Mouse (Mus musculus): ENCODE results near the gene Hcar1. TPM values are rescaled to one million over a fixed set of nuclear protein-coding genes. Genes with fewer than 3 reads are reported as not detected.
A peak's percentile ranks its signal among the peaks of the same experiment; 100 is the strongest.

Hcar1 gene
- polyA plus RNA-seq, 1 experiment from 2014 or later: 1.2 TPM

DNA sequence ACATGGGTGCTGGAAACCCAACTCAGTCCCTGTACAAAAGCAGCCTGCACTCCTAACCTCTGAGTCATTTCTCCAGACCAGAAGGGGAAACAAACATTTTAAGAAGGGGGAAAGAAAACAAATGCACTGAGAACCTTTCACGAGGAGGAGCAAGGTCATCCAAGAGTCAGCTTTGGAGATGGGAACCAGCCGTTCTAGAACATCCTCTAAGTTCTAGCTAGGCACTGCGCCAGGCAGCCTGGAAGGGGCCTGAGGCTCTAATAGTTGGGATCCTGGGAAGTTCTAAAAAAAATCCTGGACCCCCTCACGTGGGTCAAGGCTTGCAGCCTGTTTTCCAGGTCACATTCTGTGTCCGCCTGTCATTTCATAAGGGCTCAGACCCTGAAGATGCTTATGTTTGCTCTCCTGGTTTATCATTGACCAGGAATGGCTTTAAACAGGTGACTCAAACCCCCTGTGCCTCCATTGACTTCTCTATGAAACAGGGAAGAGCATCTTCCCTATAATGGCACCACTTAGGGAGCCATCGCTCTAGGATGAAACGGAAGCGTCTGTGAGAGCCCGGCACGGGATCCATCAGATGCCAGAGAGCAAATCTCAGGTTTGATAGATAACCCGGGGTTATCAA lies 25.8 kb downstream of the Hcar1 start:
- Histone ChIP-seq H3K4me3 (ENCODE audit: low read length) (no peak overlapping the region), H3K9me3 (ENCODE audit: control insufficient read depth, low read length) (no peaks in the 10 kb centered on the region), H3K4me1 (replicated peaks; ENCODE audit: control insufficient read depth, insufficient read depth, low read length) (no peaks in the 10 kb centered on the region), H3K27ac (ENCODE audit: low read length) (no peak overlapping the region), H3K4me2 (ENCODE audit: low read depth, low read length) (no peak overlapping the region), H3K9ac (ENCODE audit: low read length) (no peak overlapping the region), H3K36me3 (ENCODE audit: control insufficient read depth, insufficient read depth, low read length) (no peaks in the 10 kb centered on the region), H3K27me3 (ENCODE audit: control insufficient read depth, insufficient read depth, low read depth, low read length) (no peaks in the 10 kb centered on the region)
- WGBS: 51% methylated on average over 11 of the region's 11 CpGs
- no peak for ATAC-seq (ENCODE audit: low read depth)

DNA sequence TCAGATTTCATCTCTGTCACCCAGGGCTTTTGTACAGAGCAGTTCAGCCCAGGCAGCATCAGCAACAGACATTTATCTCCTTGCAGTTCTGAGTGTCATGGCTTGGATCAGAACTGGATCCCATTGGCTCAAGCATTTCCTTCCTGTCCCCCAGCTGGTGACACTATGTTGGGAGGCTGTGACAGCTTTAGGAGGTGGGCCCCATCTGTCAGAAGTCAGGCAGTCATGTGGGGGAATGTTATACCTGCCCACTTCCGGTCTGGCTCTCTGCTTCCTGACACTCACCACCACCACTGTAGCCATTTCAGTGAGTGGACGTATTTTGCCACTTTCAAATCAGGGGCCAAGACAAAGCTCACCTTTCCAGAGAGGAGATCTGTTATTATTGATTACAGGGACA lies 28.4 kb downstream of the Hcar1 start:
- H3K4me2 ChIP-seq (ENCODE audit: low read depth, low read length): no peak overlapping the region
- 23% methylated on average over 2 of the region's 2 CpGs for WGBS
- H3K9me3 ChIP-seq (ENCODE audit: control insufficient read depth, low read length): no peaks in the 10 kb centered on the region
- H3K4me1 ChIP-seq (replicated peaks; ENCODE audit: control insufficient read depth, insufficient read depth, low read length): no peaks in the 10 kb centered on the region
- ATAC-seq (ENCODE audit: low read depth): no peak
- no peak overlapping the region for H3K27ac ChIP-seq (ENCODE audit: low read length)
- H3K27me3 ChIP-seq (ENCODE audit: control insufficient read depth, insufficient read depth, low read depth, low read length): no peaks in the 10 kb centered on the region
- H3K36me3 ChIP-seq (ENCODE audit: control insufficient read depth, insufficient read depth, low read length): no peaks in the 10 kb centered on the region
- H3K4me3 ChIP-seq (ENCODE audit: low read length): no peak overlapping the region
- no peak overlapping the region for H3K9ac ChIP-seq (ENCODE audit: low read length)

DNA sequence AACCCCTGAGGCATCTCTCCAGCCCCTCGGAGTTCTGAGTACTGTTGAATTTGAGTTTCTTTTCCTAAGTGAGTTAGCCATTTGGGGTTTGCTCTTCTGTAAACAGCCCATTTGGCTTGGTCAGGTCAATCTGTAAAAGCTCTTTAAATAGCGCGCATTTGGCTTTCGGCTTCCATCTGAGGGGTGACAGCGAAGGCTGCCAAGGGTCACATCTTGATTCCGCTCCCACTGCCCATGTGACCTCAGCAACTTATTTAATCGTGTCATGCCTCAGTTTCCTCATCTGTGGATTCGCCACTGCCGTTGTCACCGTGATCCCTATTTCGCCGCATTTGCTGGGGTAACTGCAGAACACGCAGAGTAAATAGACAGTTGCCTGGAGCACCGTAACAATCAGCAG lies 35.5 kb downstream of the Hcar1 start:
- Histone ChIP-seq H3K9me3 (ENCODE audit: control insufficient read depth, low read length) (no peaks in the 10 kb centered on the region), H3K27ac (ENCODE audit: low read length) (no peak overlapping the region), H3K4me2 (ENCODE audit: low read depth, low read length) (no peak overlapping the region), H3K36me3 (ENCODE audit: control insufficient read depth, insufficient read depth, low read length) (no peaks in the 10 kb centered on the region), H3K27me3 (ENCODE audit: control insufficient read depth, insufficient read depth, low read depth, low read length) (no peaks in the 10 kb centered on the region), H3K4me3 (ENCODE audit: low read length) (no peak overlapping the region), H3K4me1 (replicated peaks; ENCODE audit: control insufficient read depth, insufficient read depth, low read length) (peaks cover 7% of the 10 kb centered on the region), H3K9ac (ENCODE audit: low read length) (no peak overlapping the region)
- ATAC-seq (ENCODE audit: low read depth): no peak
- WGBS: 82% methylated on average over 14 of the region's 14 CpGs

DNA sequence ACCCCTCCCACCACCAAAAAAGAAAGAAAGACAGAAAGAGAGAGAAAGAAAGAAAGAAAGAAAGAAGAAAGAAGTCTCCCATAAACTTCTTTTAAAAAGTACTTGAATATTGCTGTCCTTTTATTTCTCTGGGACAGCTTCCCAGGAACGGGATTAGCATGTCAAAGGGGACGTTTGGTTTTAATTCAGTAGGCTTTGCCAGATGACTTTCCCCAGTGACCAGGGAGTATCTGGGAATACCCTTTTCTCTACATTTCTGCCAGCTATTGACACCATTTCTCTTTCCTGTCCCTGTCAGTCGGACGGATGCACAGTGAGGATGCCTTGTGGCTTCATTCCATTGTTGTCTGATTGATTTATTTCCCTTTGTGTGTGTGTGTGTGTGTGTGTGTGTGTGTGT lies 36.0 kb downstream of the Hcar1 start:
- no peak overlapping the region for H3K9ac ChIP-seq (ENCODE audit: low read length)
- H3K27ac ChIP-seq (ENCODE audit: low read length): no peak overlapping the region
- H3K9me3 ChIP-seq (ENCODE audit: control insufficient read depth, low read length): no peaks in the 10 kb centered on the region
- H3K4me2 ChIP-seq (ENCODE audit: low read depth, low read length): no peak overlapping the region
- no peak for ATAC-seq (ENCODE audit: low read depth)
- 61% methylated on average over 4 of the region's 4 CpGs for WGBS
- H3K27me3 ChIP-seq (ENCODE audit: control insufficient read depth, insufficient read depth, low read depth, low read length): no peaks in the 10 kb centered on the region
- peaks cover 7% of the 10 kb centered on the region for H3K4me1 ChIP-seq (replicated peaks; ENCODE audit: control insufficient read depth, insufficient read depth, low read length)
- H3K36me3 ChIP-seq (ENCODE audit: control insufficient read depth, insufficient read depth, low read length): no peaks in the 10 kb centered on the region
- H3K4me3 ChIP-seq (ENCODE audit: low read length): no peak overlapping the region

DNA sequence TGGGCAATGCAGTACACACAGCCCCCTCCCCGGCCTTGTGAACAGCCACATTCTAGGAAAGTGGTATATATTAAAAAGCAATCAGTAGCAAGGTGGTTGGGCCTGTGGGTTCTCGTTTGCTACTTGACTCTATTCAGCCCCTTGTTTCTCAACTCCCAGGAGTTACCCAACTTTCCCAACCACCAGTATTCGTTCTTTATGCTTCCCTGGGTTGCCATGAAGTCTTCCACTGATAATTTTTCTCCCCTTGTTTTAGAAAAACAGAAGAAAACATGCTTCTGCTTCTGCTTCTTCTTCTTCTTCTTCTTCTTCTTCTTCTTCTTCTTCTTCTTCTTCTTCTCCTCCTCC lies 36.9 kb downstream of the Hcar1 start:
- Histone ChIP-seq H3K9me3 (ENCODE audit: control insufficient read depth, low read length) (no peaks in the 10 kb centered on the region), H3K36me3 (ENCODE audit: control insufficient read depth, insufficient read depth, low read length) (no peaks in the 10 kb centered on the region), H3K4me2 (ENCODE audit: low read depth, low read length) (no peak overlapping the region), H3K27me3 (ENCODE audit: control insufficient read depth, insufficient read depth, low read depth, low read length) (no peaks in the 10 kb centered on the region), H3K27ac (ENCODE audit: low read length) (no peak overlapping the region), H3K9ac (ENCODE audit: low read length) (no peak overlapping the region), H3K4me1 (replicated peaks; ENCODE audit: control insufficient read depth, insufficient read depth, low read length) (peaks cover 7% of the 10 kb centered on the region), H3K4me3 (ENCODE audit: low read length) (no peak overlapping the region)
- WGBS: 57% methylated on average over 3 of the region's 3 CpGs
- no peak for ATAC-seq (ENCODE audit: low read depth)

DNA sequence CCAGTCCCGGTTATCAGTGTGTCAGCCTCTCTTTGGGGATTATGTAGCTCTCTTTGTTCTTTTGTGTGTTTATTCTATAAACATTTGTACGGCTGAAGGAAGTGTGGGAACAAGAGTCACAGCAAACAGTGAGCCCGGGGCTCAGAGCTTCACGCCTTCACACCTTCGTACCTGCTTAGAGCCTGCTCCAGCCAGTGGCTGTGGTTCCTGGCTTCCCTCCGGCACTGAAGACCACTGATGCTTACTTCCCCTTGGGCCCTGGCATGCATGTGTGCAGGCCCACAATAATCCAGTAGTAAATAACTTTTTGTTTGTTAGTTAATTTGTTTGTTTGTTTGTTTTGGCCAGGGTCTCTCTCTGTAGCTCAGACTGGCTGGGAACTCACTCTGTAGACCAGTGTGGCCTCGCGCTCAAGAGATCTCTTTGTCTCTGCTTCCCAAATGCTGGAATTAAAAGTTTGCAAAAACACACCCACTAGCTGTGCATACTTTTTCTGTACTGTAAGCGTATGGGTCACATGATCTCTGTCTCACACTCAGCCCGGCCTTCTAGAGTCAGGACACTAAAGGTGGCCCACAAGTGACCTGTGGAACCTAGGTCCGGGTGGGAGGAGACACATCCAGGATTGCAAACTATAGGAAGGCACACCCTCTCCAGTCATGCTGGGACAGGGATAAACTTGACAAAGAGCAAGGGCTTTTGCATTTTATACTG lies 37.4 kb downstream of the Hcar1 start:
- peak; percentile 41; the same call in 1 of the 2 replicates for ATAC-seq (ENCODE audit: low read depth)
- WGBS: 37% methylated on average over 11 of the region's 11 CpGs
- Histone ChIP-seq H3K27me3 (ENCODE audit: control insufficient read depth, insufficient read depth, low read depth, low read length) (no peaks in the 10 kb centered on the region), H3K36me3 (ENCODE audit: control insufficient read depth, insufficient read depth, low read length) (no peaks in the 10 kb centered on the region), H3K27ac (ENCODE audit: low read length) (no peak overlapping the region), H3K4me1 (replicated peaks; ENCODE audit: control insufficient read depth, insufficient read depth, low read length) (peaks cover 7% of the 10 kb centered on the region), H3K4me3 (ENCODE audit: low read length) (no peak overlapping the region), H3K4me2 (ENCODE audit: low read depth, low read length) (no peak overlapping the region), H3K9me3 (ENCODE audit: control insufficient read depth, low read length) (no peaks in the 10 kb centered on the region), H3K9ac (ENCODE audit: low read length) (no peak overlapping the region)

DNA sequence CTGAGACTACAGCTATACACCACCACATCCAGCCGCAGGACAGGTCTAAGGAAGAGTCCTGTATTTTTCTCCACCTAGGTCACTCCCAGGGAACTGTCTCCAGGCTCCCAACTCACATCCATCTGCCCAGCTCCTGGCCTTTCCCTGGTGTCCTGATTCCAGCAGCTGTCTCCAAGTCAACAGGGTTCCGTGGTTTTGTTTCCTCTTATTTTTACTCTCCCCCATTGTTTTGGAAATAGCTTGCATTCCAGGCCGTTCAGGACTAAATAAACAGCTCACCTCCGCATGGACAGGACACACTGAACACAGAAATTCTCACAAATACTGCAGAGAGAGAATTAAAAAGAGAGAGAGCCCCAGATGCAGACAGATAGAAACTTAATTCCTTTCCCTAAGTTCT lies 42.4 kb downstream of the Hcar1 start:
- Histone ChIP-seq H3K9me3 (ENCODE audit: control insufficient read depth, low read length) (no peaks in the 10 kb centered on the region), H3K4me3 (ENCODE audit: low read length) (no peak overlapping the region), H3K9ac (ENCODE audit: low read length) (no peak overlapping the region), H3K27me3 (ENCODE audit: control insufficient read depth, insufficient read depth, low read depth, low read length) (no peaks in the 10 kb centered on the region), H3K36me3 (ENCODE audit: control insufficient read depth, insufficient read depth, low read length) (no peaks in the 10 kb centered on the region), H3K4me2 (ENCODE audit: low read depth, low read length) (no peak overlapping the region), H3K27ac (ENCODE audit: low read length) (no peak overlapping the region), H3K4me1 (replicated peaks; ENCODE audit: control insufficient read depth, insufficient read depth, low read length) (peaks cover 6% of the 10 kb centered on the region)
- 30% methylated on average over 4 of the region's 4 CpGs for WGBS
- no peak for ATAC-seq (ENCODE audit: low read depth)

DNA sequence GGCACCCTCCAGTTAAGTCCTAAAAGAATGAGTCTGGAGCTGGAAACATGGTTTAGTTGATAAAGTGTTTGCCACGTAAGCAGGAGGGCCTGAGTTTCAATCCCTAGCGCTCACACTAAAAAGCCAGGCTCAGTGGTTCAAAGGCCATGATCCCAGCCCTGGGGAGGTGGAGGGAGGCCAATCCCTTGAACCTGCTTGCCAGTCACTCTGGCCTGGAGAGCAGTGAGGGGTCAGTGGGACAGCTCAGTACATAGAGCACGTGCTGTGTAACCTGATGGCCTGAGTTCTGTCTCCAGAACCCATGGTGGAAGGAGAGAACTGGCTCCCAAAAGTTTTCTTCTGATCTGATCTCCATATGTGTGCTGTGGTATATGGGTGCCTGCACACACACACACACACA lies 45.0 kb downstream of the Hcar1 start:
- Histone ChIP-seq H3K4me3 (ENCODE audit: low read length) (no peak overlapping the region), H3K4me1 (replicated peaks; ENCODE audit: control insufficient read depth, insufficient read depth, low read length) (no peaks in the 10 kb centered on the region), H3K4me2 (ENCODE audit: low read depth, low read length) (no peak overlapping the region), H3K27ac (ENCODE audit: low read length) (no peak overlapping the region), H3K36me3 (ENCODE audit: control insufficient read depth, insufficient read depth, low read length) (no peaks in the 10 kb centered on the region), H3K9ac (ENCODE audit: low read length) (no peak overlapping the region), H3K9me3 (ENCODE audit: control insufficient read depth, low read length) (no peaks in the 10 kb centered on the region), H3K27me3 (ENCODE audit: control insufficient read depth, insufficient read depth, low read depth, low read length) (no peaks in the 10 kb centered on the region)
- 69% methylated on average over 3 of the region's 3 CpGs for WGBS
- ATAC-seq (ENCODE audit: low read depth): no peak

DNA sequence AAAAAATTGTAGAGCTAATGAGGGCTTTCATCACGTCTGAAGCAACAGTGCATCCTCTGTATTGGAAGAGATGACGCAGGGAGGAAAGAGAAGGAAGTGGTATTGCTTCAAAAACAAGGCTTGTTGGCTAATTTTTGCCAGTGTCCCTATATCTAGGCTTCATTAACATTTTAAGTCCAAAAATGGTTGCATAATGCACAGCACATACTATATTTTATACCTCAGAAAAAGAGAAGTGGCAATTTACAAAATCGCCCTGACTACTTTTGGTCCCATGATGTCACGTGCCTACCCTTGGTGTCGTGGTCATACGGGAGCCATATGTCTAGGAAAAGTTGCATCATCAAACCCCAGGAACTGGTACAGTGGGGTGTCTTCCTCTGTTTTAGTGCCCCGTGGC lies 47.5 kb downstream of the Hcar1 start:
- Histone ChIP-seq H3K4me1 (replicated peaks; ENCODE audit: control insufficient read depth, insufficient read depth, low read length) (no peaks in the 10 kb centered on the region), H3K4me2 (ENCODE audit: low read depth, low read length) (no peak overlapping the region), H3K36me3 (ENCODE audit: control insufficient read depth, insufficient read depth, low read length) (no peaks in the 10 kb centered on the region), H3K27me3 (ENCODE audit: control insufficient read depth, insufficient read depth, low read depth, low read length) (no peaks in the 10 kb centered on the region), H3K27ac (ENCODE audit: low read length) (no peak overlapping the region), H3K9ac (ENCODE audit: low read length) (no peak overlapping the region), H3K4me3 (ENCODE audit: low read length) (no peak overlapping the region), H3K9me3 (ENCODE audit: control insufficient read depth, low read length) (no peaks in the 10 kb centered on the region)
- ATAC-seq (ENCODE audit: low read depth): no peak
- WGBS: 83% methylated on average over 7 of the region's 7 CpGs
